Mouse (Mus musculus) limb, embryonic 15.5 days (tissue): Measurements from ENCODE around the gene Rnase1. TPM values are rescaled to one million over a fixed set of nuclear protein-coding genes. Genes with fewer than 3 reads are reported as not detected.
"Not testable (repeated sequence)": the region's sequence is repeated elsewhere in the genome, so short reads cannot be mapped to it uniquely, and the experiment has no call there.

Experiments used
- ATAC-seq: fragments of 200-750 bp; cut with Nextera tagmentation; 2 replicates; pipeline ENCODE4 v1.8.0; 2017; ENCODE audit warnings: low read depth, moderate TSS enrichment; ENCODE audit not compliant: insufficient number of reproducible peaks, low FRiP score, low TSS enrichment
- H3K27ac ChIP-seq: fragments of 300-500 bp; sonication (generic); 2 replicates; pipeline ENCODE4 v1.5.1; 2015; ENCODE audit warnings: moderate library complexity, mild to moderate bottlenecking, inconsistent platforms
- H3K27me3 ChIP-seq: fragments of 300-500 bp; sonication (generic); 2 replicates; pipeline ENCODE4 v1.6.1; 2015; ENCODE audit warnings: inconsistent platforms
- H3K36me3 ChIP-seq: fragments of 300-500 bp; sonication (generic); 2 replicates; pipeline ENCODE4 v1.6.1; 2015; ENCODE audit warnings: inconsistent platforms
- H3K4me1 ChIP-seq: fragments of 300-500 bp; sonication (generic); 2 replicates; pipeline ENCODE4 v1.6.1; 2015; ENCODE audit warnings: inconsistent platforms
- H3K4me2 ChIP-seq: fragments of 300-500 bp; sonication (generic); 2 replicates; pipeline ENCODE4 v1.6.1; 2015; ENCODE audit warnings: mild to moderate bottlenecking, inconsistent platforms
- H3K4me3 ChIP-seq: fragments of 300-500 bp; sonication (generic); 2 replicates; pipeline ENCODE4 v1.5.1; 2015; ENCODE audit warnings: mild to moderate bottlenecking, inconsistent platforms
- H3K9ac ChIP-seq: fragments of 300-500 bp; sonication (generic); 2 replicates; pipeline ENCODE4 v1.6.1; 2015; ENCODE audit warnings: inconsistent platforms
- H3K9me3 ChIP-seq: fragments of 300-500 bp; sonication (generic); 2 replicates; pipeline ENCODE4 v1.6.1; 2016; ENCODE audit warnings: inconsistent platforms
- WGBS: fragments of 180-500 bp; shearing (Covaris S2); methylation state at CpG from one replicate; pipeline ENCODE4 v1.1.7; 2015; 5-methylcytosine and 5-hydroxymethylcytosine counted together
- polyA plus RNA-seq: library from polyadenylated mRNA; unstranded; fragments of >200 nt; fragmentation: Nextera tagmentation; extraction: Ambion mirVana; gene quantifications from 2 replicates; pipeline ENCODE4 v1.2.1, GENCODE M21; 2015

Rnase1 gene
- 2.2 and 3.3 TPM in 2 replicates for polyA plus RNA-seq

- Histone ChIP-seq H3K4me1 (no peaks in the 10 kb centered on the region), H3K9ac (no peak within 1 kb of the TSS), H3K4me2 (no peak within 1 kb of the TSS), H3K27me3 (no peaks in the 10 kb centered on the region), H3K27ac (no peak within 1 kb of the TSS; the same call in 1 of the 2 replicates), H3K36me3 (no peaks in the 10 kb centered on the region), H3K4me3 (no peak within 1 kb of the TSS), H3K9me3 (no peaks in the 10 kb centered on the region)
- ATAC-seq = no peak
- 59% methylated on average over 2 of the region's 2 CpGs for WGBS
These were observed at the start of gene Rnase1 for GRCm38 (mm10) chr14:51146685-51147084. Gene Rnase1, minus strand, starts transcription at chr14:51146785.

GRCm38 (mm10) chr14:51195681-51196080, 49.1 kb upstream of the Rnase1 start:
- ATAC-seq = no peak
- no peak overlapping the region for H3K4me2 ChIP-seq
- no peaks in the 10 kb centered on the region for H3K36me3 ChIP-seq
- H3K4me3 ChIP-seq = no peak overlapping the region
- H3K9me3 ChIP-seq = no peaks in the 10 kb centered on the region
- no peak overlapping the region for H3K9ac ChIP-seq
- no peak overlapping the region for H3K27ac ChIP-seq
- no peaks in the 10 kb centered on the region for H3K4me1 ChIP-seq
- WGBS = 86% methylated on average over 4 of the region's 4 CpGs
- H3K27me3 ChIP-seq = no peaks in the 10 kb centered on the region

GRCm38 (mm10) chr14:51181051-51181450, 34.5 kb upstream of the Rnase1 start:
- 68% methylated on average over 2 of the region's 2 CpGs for WGBS
- H3K4me3 ChIP-seq, H3K36me3 ChIP-seq, H3K27me3 ChIP-seq, H3K4me1 ChIP-seq, H3K27ac ChIP-seq, H3K9me3 ChIP-seq, H3K4me2 ChIP-seq, H3K9ac ChIP-seq, ATAC-seq: not testable (repeated sequence)

DNA sequence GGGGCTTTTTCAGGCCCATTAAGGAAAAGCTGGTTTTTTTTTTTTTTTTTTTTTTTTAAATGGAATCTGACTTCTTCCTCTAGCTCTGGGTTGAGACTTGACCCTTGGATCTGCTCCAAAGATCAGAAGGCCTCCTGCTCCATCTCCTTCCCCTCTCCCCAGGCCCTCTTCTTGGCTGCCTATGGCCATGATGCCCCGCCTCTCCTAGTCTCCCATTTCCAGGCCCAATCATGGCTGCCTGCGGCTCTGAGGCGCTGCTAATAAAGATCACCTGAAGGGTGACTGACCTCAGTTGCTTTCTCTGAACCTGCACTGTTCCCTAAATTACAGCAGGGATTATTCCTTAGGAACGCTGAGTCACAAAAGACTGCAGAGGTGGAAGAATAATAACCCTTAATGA, 27.3 kb upstream of the Rnase1 start:
- 68% methylated on average over 4 of the region's 4 CpGs for WGBS
- Histone ChIP-seq H3K36me3 (no peaks in the 10 kb centered on the region), H3K9ac (no peak overlapping the region), H3K4me2 (no peak overlapping the region), H3K9me3 (no peaks in the 10 kb centered on the region), H3K27me3 (no peaks in the 10 kb centered on the region), H3K4me3 (no peak overlapping the region), H3K4me1 (no peaks in the 10 kb centered on the region), H3K27ac (no peak overlapping the region)
- no peak for ATAC-seq

DNA sequence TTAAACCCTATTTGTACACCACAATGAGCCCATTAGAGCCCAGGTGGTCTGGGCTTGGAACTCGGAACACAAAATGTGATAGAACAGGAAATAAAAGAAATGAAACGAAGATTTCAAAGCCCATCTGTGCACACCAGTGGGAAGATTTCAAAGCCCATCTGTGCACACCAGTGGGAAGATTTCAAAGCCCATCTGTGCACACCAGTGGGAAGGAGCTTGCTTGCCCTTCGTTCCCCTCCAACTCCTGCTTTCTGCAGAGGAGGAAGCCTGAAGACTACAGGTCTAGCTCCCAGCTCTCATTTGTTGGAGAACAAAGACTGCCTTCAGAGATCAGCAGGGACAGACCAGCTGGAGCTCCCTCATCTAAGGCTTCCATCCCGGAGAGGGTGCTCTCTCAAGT, 26.4 kb upstream of the Rnase1 start:
- not testable (repeated sequence) for H3K9ac ChIP-seq, H3K4me2 ChIP-seq, H3K4me3 ChIP-seq, H3K9me3 ChIP-seq, ATAC-seq, H3K36me3 ChIP-seq, H3K27ac ChIP-seq, H3K4me1 ChIP-seq, H3K27me3 ChIP-seq
- 56% methylated on average over 4 of the region's 4 CpGs for WGBS

DNA sequence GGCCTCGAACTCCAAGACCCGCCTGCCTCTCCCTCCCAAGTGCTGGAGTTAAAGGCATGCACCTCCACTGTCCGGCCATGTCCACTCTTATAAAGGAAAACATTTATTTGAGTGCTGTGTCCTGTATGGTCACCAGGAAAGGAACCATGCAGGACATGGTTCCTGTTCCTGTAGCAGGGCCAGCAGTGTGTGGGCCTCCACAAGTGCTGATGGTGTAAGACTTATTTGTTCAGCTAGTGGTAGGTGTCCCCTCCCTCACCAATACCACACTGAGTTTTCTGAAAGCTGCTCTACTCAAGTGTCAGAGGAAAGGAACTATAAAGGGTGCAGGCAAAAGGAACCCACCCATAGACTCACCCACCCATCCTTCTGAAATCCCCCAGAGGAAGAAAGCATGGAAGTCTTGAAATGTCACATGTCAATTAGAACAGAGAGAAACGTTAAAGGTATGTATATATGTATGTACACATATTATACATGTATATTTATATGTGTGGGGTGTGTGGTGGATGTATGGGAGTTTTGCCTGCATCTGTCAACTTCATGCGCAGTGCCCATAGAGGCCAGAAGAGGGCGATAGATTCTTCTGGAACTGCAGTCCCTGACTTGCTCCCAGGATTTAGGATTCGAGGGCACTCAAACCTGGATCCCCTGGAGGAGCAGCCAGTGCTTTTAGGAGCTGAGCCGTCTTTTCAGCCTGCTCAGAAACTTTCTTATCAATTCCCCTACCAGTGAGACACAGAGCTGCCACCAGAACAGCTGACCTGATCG, 25.7 kb upstream of the Rnase1 start:
- H3K27ac ChIP-seq, ATAC-seq: not testable (repeated sequence)
- WGBS = 37% methylated on average over 9 of the region's 9 CpGs

DNA sequence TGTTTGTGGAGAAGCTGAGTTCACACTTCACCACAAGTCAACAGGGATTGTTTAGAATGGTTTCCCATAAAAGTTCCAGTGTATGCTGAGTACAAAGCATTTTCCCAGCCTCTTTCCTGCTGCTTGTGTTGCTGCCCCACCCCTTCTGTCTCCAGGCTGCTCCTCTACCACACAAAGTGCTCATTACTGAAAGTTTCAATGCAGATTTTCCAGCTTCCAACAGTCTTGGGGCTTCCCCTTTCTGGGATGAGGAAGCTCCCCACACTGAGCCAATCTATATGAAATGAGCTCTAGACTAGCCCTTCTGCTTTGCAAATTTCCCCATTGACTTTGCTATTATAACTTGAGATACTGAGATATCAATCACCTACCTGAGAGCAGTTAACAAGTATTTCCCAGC, 19.5 kb upstream of the Rnase1 start:
- H3K27ac ChIP-seq = no peak overlapping the region
- no peaks in the 10 kb centered on the region for H3K27me3 ChIP-seq
- H3K36me3 ChIP-seq = no peaks in the 10 kb centered on the region
- no peak overlapping the region for H3K9ac ChIP-seq
- H3K9me3 ChIP-seq = no peaks in the 10 kb centered on the region
- H3K4me1 ChIP-seq = no peaks in the 10 kb centered on the region
- H3K4me3 ChIP-seq = no peak overlapping the region
- ATAC-seq = no peak
- no peak overlapping the region for H3K4me2 ChIP-seq

More for the DNA sequence above, 25.7 kb upstream of the Rnase1 start:
- not testable (repeated sequence) for H3K27me3 ChIP-seq, H3K9ac ChIP-seq, H3K4me3 ChIP-seq, H3K9me3 ChIP-seq, H3K36me3 ChIP-seq, H3K4me2 ChIP-seq, H3K4me1 ChIP-seq

- Histone ChIP-seq H3K27me3 (no peaks in the 10 kb centered on the region), H3K4me3 (no peak overlapping the region), H3K36me3 (no peaks in the 10 kb centered on the region), H3K9me3 (no peaks in the 10 kb centered on the region), H3K9ac (no peak overlapping the region), H3K4me1 (no peaks in the 10 kb centered on the region), H3K27ac (no peak overlapping the region), H3K4me2 (no peak overlapping the region)
- ATAC-seq = no peak
- 93% methylated on average over 1 of the region's 1 CpGs for WGBS
These were observed 18.9 kb upstream of the Rnase1 start for GRCm38 (mm10) chr14:51165435-51165834.

DNA sequence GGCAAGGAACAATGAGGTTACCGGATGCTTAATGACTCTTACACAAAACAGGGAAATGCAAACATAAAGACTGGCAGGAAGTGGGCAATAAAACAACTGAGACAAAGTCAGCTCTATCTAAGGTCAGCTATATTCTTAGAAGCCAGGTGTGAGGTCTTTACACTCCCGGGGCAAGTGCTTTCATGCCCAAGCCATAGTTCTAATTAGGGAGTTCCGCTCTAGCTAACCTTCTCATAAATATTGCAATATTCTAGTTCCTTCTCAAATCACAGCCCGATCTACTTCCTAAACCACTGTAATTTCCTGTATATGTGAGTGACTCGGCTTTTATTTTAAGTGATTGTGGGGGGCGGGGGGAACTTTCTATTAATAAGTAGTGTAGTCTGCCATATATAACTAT, 16.7 kb upstream of the Rnase1 start:
- ATAC-seq = not testable (repeated sequence)

GRCm38 (mm10) chr14:51161976-51162375, 15.4 kb upstream of the Rnase1 start, which contains the start of gene Rnase2b:
Gene Rnase2b, plus strand, starts transcription at chr14:51162260.
- not testable (repeated sequence) for H3K4me3 ChIP-seq, H3K27me3 ChIP-seq, H3K9ac ChIP-seq, H3K4me2 ChIP-seq, H3K9me3 ChIP-seq, H3K36me3 ChIP-seq, ATAC-seq, H3K4me1 ChIP-seq, H3K27ac ChIP-seq
- 98% methylated on average over 3 of the region's 3 CpGs for WGBS

More for the DNA sequence above, 16.7 kb upstream of the Rnase1 start:
- H3K4me3 ChIP-seq, H3K4me2 ChIP-seq, H3K9ac ChIP-seq, H3K27me3 ChIP-seq, H3K36me3 ChIP-seq, H3K4me1 ChIP-seq, H3K27ac ChIP-seq, H3K9me3 ChIP-seq: not testable (repeated sequence)
- 54% methylated on average over 6 of the region's 6 CpGs for WGBS

DNA sequence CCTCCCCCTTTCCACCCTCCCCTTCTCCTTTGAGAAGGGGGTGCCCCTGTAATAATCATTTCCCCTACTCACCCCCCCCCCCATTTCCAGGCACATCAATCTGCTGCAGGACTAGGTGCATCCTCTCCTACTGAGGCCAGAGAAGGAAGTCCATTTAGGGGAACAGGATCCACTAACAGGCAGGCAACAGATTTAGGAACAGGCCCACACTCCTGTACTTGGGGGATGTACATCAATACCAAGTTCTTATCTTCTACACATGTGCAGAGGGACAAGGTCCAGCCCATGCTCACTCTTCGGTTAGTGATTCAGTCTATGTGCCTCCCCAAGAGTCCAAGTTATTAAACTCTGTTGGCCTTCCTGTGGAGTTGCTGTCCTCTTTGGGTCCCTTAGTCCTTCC, 10.5 kb upstream of the Rnase1 start:
- no peaks in the 10 kb centered on the region for H3K4me1 ChIP-seq

DNA sequence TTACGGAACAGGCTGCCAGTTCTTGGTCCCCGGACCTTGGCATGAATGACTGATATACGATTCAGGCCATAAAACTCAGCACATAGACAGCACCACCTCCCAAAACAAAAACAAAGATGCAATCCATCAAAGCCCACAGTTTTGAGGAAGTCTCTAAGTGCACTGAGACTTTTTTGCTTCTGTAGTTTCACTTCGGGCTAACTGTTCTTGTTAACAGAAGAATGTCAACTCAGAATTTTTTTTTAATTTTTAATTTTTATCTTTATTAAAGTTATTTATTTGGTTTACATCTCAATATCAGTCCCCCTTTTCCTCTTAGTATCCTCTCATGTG, 10.1 kb upstream of the Rnase1 start:
- no peak for ATAC-seq
- 36% methylated on average over 4 of the region's 4 CpGs for WGBS
- Histone ChIP-seq H3K4me1 (no peaks in the 10 kb centered on the region), H3K36me3 (no peaks in the 10 kb centered on the region), H3K27me3 (no peaks in the 10 kb centered on the region), H3K9ac (no peak overlapping the region), H3K4me3 (no peak overlapping the region), H3K27ac (no peak overlapping the region), H3K9me3 (no peaks in the 10 kb centered on the region), H3K4me2 (no peak overlapping the region)

More for the DNA sequence above, 10.5 kb upstream of the Rnase1 start:
- Histone ChIP-seq H3K36me3 (no peaks in the 10 kb centered on the region), H3K9me3 (no peaks in the 10 kb centered on the region), H3K4me2 (no peak overlapping the region), H3K27me3 (no peaks in the 10 kb centered on the region), H3K4me3 (no peak overlapping the region), H3K27ac (no peak overlapping the region), H3K9ac (no peak overlapping the region)
- WGBS = 94% methylated on average over 1 of the region's 1 CpGs
- ATAC-seq = no peak
